In the genomic region with DNA sequence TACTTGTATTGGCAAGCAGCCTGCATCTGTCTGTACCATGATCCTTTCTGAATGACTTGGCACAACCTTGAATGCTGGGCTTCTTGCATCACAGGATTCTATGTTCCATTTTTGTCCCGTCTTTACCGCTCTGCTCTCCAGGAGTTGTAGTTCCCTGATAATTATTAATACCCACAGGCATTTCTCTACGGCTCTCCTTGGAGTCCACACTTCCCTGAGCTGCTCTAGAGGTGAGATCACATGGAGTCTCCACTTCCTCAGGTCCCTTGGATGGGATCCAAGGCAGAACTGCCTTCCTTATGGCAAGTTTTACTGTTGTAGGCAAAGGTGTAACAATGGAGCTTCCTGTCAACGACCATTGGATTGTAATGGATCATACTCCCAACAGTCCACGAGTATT, we compare ENCODE assay signal across 30 mouse cellular contexts. TPM values are rescaled to one million over a fixed set of nuclear protein-coding genes. Genes with fewer than 3 reads are reported as not detected.
DNase-seq lines count a peak whose midpoint lies in the region; ATAC-seq and TF ChIP-seq lines count a peak whose summit lies in the region.
"Had no signal": no experiment of that assay in that cellular context is flagged by ENCODE, and none has a peak within 500 bp of the region (broad histone marks: within the 10 kb centered on the region; RNA-seq: fewer than 3 reads in every experiment).

No protein-coding gene starts in this region.

- no peak overlapping the region for H3K9ac ChIP-seq in forebrain, embryonic 11.5 days (ENCODE audit: low read length)
- no peak overlapping the region for H3K9ac ChIP-seq in forebrain, embryonic 15.5 days (replicated peaks)
- H3K9ac ChIP-seq in hindbrain, embryonic 15.5 days, result no peak overlapping the region
- H3K9ac ChIP-seq in hindbrain, embryonic 11.5 days (ENCODE audit: low read depth, low read length), result no peak overlapping the region
- H3K9ac ChIP-seq: embryonic facial prominence, embryonic 13.5 days; heart, embryonic 12.5 days; limb, embryonic 13.5 days; midbrain, embryonic 13.5 days had no signal

- no peak overlapping the region for H3K4me3 ChIP-seq in forebrain, embryonic 11.5 days (ENCODE audit: low read depth, low read length)
- no peak overlapping the region for H3K4me3 ChIP-seq in forebrain, embryonic 15.5 days
- no peak overlapping the region for H3K4me3 ChIP-seq in hindbrain, embryonic 15.5 days
- no peak overlapping the region for H3K4me3 ChIP-seq in hindbrain, embryonic 11.5 days (ENCODE audit: low read depth, low read length)
- H3K4me3 ChIP-seq: embryonic facial prominence, embryonic 13.5 days; erythroblast, embryonic 14.5 days; heart, embryonic 12.5 days; limb, embryonic 13.5 days; megakaryocyte, embryonic 14.5 days; midbrain, embryonic 13.5 days had no signal

- no peak for TF ChIP-seq POLR2A in brain, embryonic 14.5 days (IDR thresholded peaks at IDR 0.05; ENCODE audit: borderline replicate concordance, extremely low read depth, insufficient read depth, insufficient read length, poor library complexity, severe bottlenecking)

- WGBS in forebrain, embryonic 11.5 days, result 84% methylated on average over 5 of the region's 5 CpGs
- 47% methylated on average over 5 of the region's 5 CpGs for WGBS in forebrain, embryonic 15.5 days
- WGBS in hindbrain, embryonic 15.5 days, result 57% methylated on average over 5 of the region's 5 CpGs
- 86% methylated on average over 5 of the region's 5 CpGs for WGBS in hindbrain, embryonic 11.5 days

- no peaks in the 10 kb centered on the region for H3K36me3 ChIP-seq in forebrain, embryonic 11.5 days (ENCODE audit: control insufficient read depth, insufficient read depth, low read length)
- H3K36me3 ChIP-seq in forebrain, embryonic 15.5 days, result no peaks in the 10 kb centered on the region
- no peaks in the 10 kb centered on the region for H3K36me3 ChIP-seq in hindbrain, embryonic 15.5 days
- H3K36me3 ChIP-seq in hindbrain, embryonic 11.5 days (ENCODE audit: control insufficient read depth, insufficient read depth, low read length), result no peaks in the 10 kb centered on the region
- H3K36me3 ChIP-seq: embryonic facial prominence, embryonic 13.5 days; heart, embryonic 12.5 days; limb, embryonic 13.5 days; midbrain, embryonic 13.5 days had no signal

- no peak overlapping the region for H3K27ac ChIP-seq in forebrain, embryonic 11.5 days (ENCODE audit: low read depth, low read length)
- no peak overlapping the region for H3K27ac ChIP-seq in forebrain, embryonic 15.5 days (replicated peaks)
- H3K27ac ChIP-seq in hindbrain, embryonic 15.5 days (replicated peaks), result no peak overlapping the region
- no peak overlapping the region for H3K27ac ChIP-seq in hindbrain, embryonic 11.5 days (ENCODE audit: low read depth, low read length)
- H3K27ac ChIP-seq: embryonic facial prominence, embryonic 13.5 days; kidney, postnatal 0 days; limb, embryonic 13.5 days; midbrain, embryonic 13.5 days had no signal

- peak; percentile 1 for DNase-seq in adrenal gland, postnatal 10 days
- no peak for DNase-seq in adrenal gland, adult 2 months
- DNase-seq in forebrain, embryonic 11.5 days (ENCODE audit: low spot score), result no peak
- DNase-seq in hindbrain, embryonic 11.5 days (ENCODE audit: low spot score), result no peak
- peak; percentile 53 for DNase-seq in brain, embryonic 14.5 days (ENCODE audit: low read depth)
- DNase-seq: adrenal gland, adult 8-10 months; cerebellum, adult 11-12 months; embryo, embryonic 11 days; gastrocnemius, postnatal 36 days; heart, adult 18-20 months; kidney, adult 8-10 months; kidney, postnatal 4 days; lung, postnatal 4 days; right cerebral cortex, postnatal 25 days; thymus, postnatal 14 days had no signal

- ATAC-seq in forebrain, embryonic 11.5 days (replicated peaks; ENCODE audit: low FRiP score), result peak; percentile 25; the same call in 1 of the 2 replicates
- ATAC-seq in forebrain, embryonic 15.5 days (replicated peaks), result no peak
- ATAC-seq in hindbrain, embryonic 15.5 days (ENCODE audit: low FRiP score, low read depth), result 0 out of 2 replicates have a peak, but pooled peaks have one; percentile 6
- no peak for ATAC-seq in hindbrain, embryonic 11.5 days (ENCODE audit: low FRiP score)
- ATAC-seq: activated CD4-positive, CD25-positive, alpha-beta regulatory T cell, adult 4 months; intestine, embryonic 16.5 days; midbrain, embryonic 13.5 days had no signal

- no peaks in the 10 kb centered on the region for H3K27me3 ChIP-seq in forebrain, embryonic 11.5 days (ENCODE audit: control insufficient read depth, insufficient read depth, low read length)
- H3K27me3 ChIP-seq in forebrain, embryonic 15.5 days, result no peaks in the 10 kb centered on the region
- no peaks in the 10 kb centered on the region for H3K27me3 ChIP-seq in hindbrain, embryonic 15.5 days
- no peaks in the 10 kb centered on the region for H3K27me3 ChIP-seq in hindbrain, embryonic 11.5 days (ENCODE audit: control insufficient read depth, insufficient read depth, low read length)
- H3K27me3 ChIP-seq: CH12.LX; embryonic facial prominence, embryonic 13.5 days; heart, embryonic 12.5 days; limb, embryonic 13.5 days; megakaryocyte, embryonic 14.5 days; midbrain, embryonic 13.5 days had no signal

- no peaks in the 10 kb centered on the region for H3K9me3 ChIP-seq in forebrain, embryonic 11.5 days (ENCODE audit: control insufficient read depth, low read length)
- no peaks in the 10 kb centered on the region for H3K9me3 ChIP-seq in forebrain, embryonic 15.5 days
- H3K9me3 ChIP-seq in hindbrain, embryonic 15.5 days, result no peaks in the 10 kb centered on the region
- no peaks in the 10 kb centered on the region for H3K9me3 ChIP-seq in hindbrain, embryonic 11.5 days (ENCODE audit: control insufficient read depth, low read length)
- H3K9me3 ChIP-seq: embryonic facial prominence, embryonic 13.5 days; heart, embryonic 12.5 days; limb, embryonic 13.5 days; midbrain, embryonic 13.5 days had no signal

- H3K4me2 ChIP-seq in forebrain, embryonic 11.5 days (ENCODE audit: low read depth, low read length, severe bottlenecking), result no peak overlapping the region
- H3K4me2 ChIP-seq in forebrain, embryonic 15.5 days (replicated peaks), result no peak overlapping the region
- no peak overlapping the region for H3K4me2 ChIP-seq in hindbrain, embryonic 15.5 days
- H3K4me2 ChIP-seq in hindbrain, embryonic 11.5 days (replicated peaks; ENCODE audit: low read depth, low read length), result no peak overlapping the region
- H3K4me2 ChIP-seq: embryonic facial prominence, embryonic 13.5 days; heart, embryonic 12.5 days; limb, embryonic 13.5 days; liver, embryonic 11.5 days; midbrain, embryonic 13.5 days had no signal

- H3K4me1 ChIP-seq in forebrain, embryonic 11.5 days (replicated peaks; ENCODE audit: control insufficient read depth, insufficient read depth, low read length), result 0 out of 2 replicates have a peak, but pooled peaks cover 6% of the 10 kb centered on the region
- H3K4me1 ChIP-seq in forebrain, embryonic 15.5 days, result peaks cover 34% of the 10 kb centered on the region
- peaks cover 28% of the 10 kb centered on the region for H3K4me1 ChIP-seq in hindbrain, embryonic 15.5 days (replicated peaks)
- no peaks in the 10 kb centered on the region for H3K4me1 ChIP-seq in hindbrain, embryonic 11.5 days (replicated peaks; ENCODE audit: control insufficient read depth, insufficient read depth, low read length)
- H3K4me1 ChIP-seq: embryonic facial prominence, embryonic 13.5 days; heart, embryonic 12.5 days; megakaryocyte, embryonic 14.5 days had no signal

- TF ChIP-seq CTCF in brain, embryonic 14.5 days (IDR thresholded peaks at IDR 0.05; ENCODE audit: borderline replicate concordance, extremely low read depth, insufficient read depth, insufficient read length), result no peak

RNA-seq across cellular contexts. Expression of a gene that starts 37.1 kb away (rescaled TPM):
- total RNA-seq in adrenal gland, postnatal 10 days (2021), result 1 to 10 TPM; 5.1 to 7.6 TPM
- total RNA-seq in adrenal gland, adult 2 months (2021), result 1 to 10 TPM; 3.4 to 4.2 TPM
- polyA plus RNA-seq in adrenal gland, adult 2 months (2012; rRNA removed), result 1.2 TPM in 2 replicates
- 27.6 and 33.7 TPM in 2 replicates for polyA plus RNA-seq in forebrain, embryonic 11.5 days (2014; fragmentation: Nextera tagmentation; extraction: Ambion mirVana)
- polyA plus RNA-seq in forebrain, embryonic 15.5 days (2015; fragmentation: Nextera tagmentation; extraction: Ambion mirVana), result 102 and 112 TPM in 2 replicates
- 81.3 and 86.3 TPM in 2 replicates for polyA plus RNA-seq in hindbrain, embryonic 15.5 days (2015; fragmentation: Nextera tagmentation; extraction: Ambion mirVana)
- polyA plus RNA-seq in hindbrain, embryonic 11.5 days (2014; fragmentation: Nextera tagmentation; extraction: Ambion mirVana), result 33.1 and 37.5 TPM in 2 replicates
- 66.8 and 101 TPM in 2 replicates for polyA plus RNA-seq in brain, embryonic 14.5 days (2012; rRNA removed)
- total RNA-seq: CH12.LX; hematopoietic stem cell, adult 5-6 weeks; monocyte, adult 5-6 weeks had no signal
- polyA plus RNA-seq: erythroblast, embryonic 14.5 days had no signal

Comparison
In these comparisons a context has a peak if more than half of its experiments do, and no peak if none do; other contexts are left out.
1. DNase-seq: peak in adrenal gland, postnatal 10 days (single experiment) and brain, embryonic 14.5 days (single experiment); none in adrenal gland, adult 2 months (single experiment), forebrain, embryonic 11.5 days (single experiment) and hindbrain, embryonic 11.5 days (single experiment).
2. ATAC-seq: peak in forebrain, embryonic 11.5 days (single experiment) and hindbrain, embryonic 15.5 days (single experiment); none in forebrain, embryonic 15.5 days (single experiment) and hindbrain, embryonic 11.5 days (single experiment).
3. RNA of a gene that starts 37.1 kb away (polyA plus RNA-seq): 102 to 112 TPM in forebrain, embryonic 15.5 days, 66.8 to 101 TPM in brain, embryonic 14.5 days, 81.3 to 86.3 TPM in hindbrain, embryonic 15.5 days, 33.1 to 37.5 TPM in hindbrain, embryonic 11.5 days and 27.6 to 33.7 TPM in forebrain, embryonic 11.5 days; 1.2 TPM in adrenal gland, adult 2 months; every median in the first group is over 10 times any median in the second.